Mouse (Mus musculus) adrenal gland, postnatal 4 days (tissue): ENCODE data around the gene Klhl24. TPM values are rescaled to one million over a fixed set of nuclear protein-coding genes. Genes with fewer than 3 reads are reported as not detected.
"Not testable (repeated sequence)": the region's sequence is repeated elsewhere in the genome, so short reads cannot be mapped to it uniquely, and the experiment has no call there.

Experiments used
- DNase-seq, 2 experiments: peaks; one replicate each; pipeline ENCODE4 v3.0.0; 2021 to 2022; ENCODE audit warnings: low spot score in 2 of 2, mixed read lengths in 2 of 2
- long read RNA-seq, 2 experiments: library from polyadenylated mRNA; stranded (forward); transcript quantifications; one replicate each; pipeline ENCODE4 v2.0.0; 2021
- total RNA-seq, 2 experiments: library from RNA; stranded (reverse); gene quantifications; 2 replicates each; pipeline ENCODE4 v1.2.3; 2021

The Klhl24 gene
- total RNA-seq = 100 to 1,000 TPM in 1 of 2 experiments, 10 to 100 TPM in 1; 92.6 to 102 TPM
- long read RNA-seq, experiment 1, full-length matches to known transcripts = 3 of 8 reads
- long read RNA-seq, experiment 1, partial matches to known transcripts = 1 of 8 reads
- long read RNA-seq, experiment 1, other reads (novel, unspliced or antisense) = 4 of 8 reads
- long read RNA-seq, experiment 2, full-length matches to known transcripts = 13 of 24 reads
- long read RNA-seq, experiment 2, partial matches to known transcripts = 3 of 24 reads
- long read RNA-seq, experiment 2, other reads (novel, unspliced or antisense) = 8 of 24 reads

GRCm38 (mm10) chr16:20097069-20097710, at the start of gene Klhl24:
TSS of gene Klhl24 (plus strand) at chr16:20097542.
- peak; percentile 59 to 82 for DNase-seq

- no peak for DNase-seq
Measured at GRCm38 (mm10) chr16:20052655-20053054, 44.7 kb upstream of the Klhl24 start.

DNA sequence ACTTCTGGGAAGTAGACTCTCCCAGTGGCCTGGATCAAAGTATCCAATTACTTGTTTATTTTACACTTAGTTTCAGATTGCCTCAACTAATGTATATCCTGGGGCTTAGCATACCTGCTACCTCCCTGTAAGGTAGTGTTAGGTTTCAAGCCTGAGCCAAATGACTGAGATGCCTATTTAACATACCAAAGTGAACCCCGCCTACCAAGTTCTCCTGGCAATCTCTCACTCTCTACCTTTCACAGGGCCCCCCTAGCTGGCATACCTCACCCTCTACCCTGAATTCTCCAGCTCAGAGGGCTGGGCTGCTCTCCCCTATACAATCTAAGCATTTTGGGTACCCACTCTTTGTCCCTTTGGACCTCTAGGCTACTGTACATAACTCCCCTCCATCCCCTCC, 24.6 kb upstream of the Klhl24 start:
- no peak for DNase-seq

GRCm38 (mm10) chr16:20076675-20077074, 20.7 kb upstream of the Klhl24 start:
- no peak for DNase-seq

DNA sequence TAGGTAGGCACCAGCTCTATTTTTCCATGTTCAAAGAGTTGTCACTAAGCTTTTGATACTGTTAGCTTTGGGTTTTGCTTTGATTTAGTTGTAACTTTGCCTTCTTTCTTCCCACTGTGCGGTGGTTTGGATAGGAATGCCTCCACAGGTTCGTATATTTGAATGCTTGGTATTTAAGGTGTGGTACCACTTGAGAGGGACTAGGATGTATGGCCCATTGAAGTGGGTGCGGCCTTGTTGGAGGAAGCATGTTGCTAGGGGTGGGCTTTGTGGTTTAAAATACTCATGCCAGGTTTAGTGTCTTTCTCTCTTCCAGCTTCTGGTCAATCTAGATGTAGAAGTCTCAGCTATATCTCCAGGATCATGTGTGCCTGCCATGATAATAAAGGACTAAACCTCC, 17.1 kb upstream of the Klhl24 start:
- DNase-seq = no peak

GRCm38 (mm10) chr16:20084623-20085022, 12.7 kb upstream of the Klhl24 start:
- DNase-seq = no peak

- no peak for DNase-seq
Measured at GRCm38 (mm10) chr16:20085250-20085905, 12.0 kb upstream of the Klhl24 start.

DNA sequence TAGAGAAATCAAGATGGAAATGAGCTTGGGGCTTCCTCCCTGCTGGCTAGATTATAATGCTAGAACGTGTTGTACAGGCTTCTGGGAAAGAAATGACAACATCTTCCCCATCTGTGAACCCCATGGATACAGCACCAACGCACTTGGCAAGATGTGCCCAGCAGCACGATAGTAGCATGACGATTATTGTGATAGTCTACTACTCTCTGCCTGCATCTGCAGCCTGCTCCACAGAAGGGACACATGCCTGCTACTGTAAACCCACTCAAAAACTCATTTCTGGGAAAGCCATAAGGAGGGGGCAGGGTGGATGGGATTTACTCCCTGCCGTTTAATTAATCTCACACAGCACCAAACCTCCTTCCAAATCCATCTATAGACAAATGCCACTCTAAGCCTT, 10.4 kb upstream of the Klhl24 start:
- no peak for DNase-seq

DNA sequence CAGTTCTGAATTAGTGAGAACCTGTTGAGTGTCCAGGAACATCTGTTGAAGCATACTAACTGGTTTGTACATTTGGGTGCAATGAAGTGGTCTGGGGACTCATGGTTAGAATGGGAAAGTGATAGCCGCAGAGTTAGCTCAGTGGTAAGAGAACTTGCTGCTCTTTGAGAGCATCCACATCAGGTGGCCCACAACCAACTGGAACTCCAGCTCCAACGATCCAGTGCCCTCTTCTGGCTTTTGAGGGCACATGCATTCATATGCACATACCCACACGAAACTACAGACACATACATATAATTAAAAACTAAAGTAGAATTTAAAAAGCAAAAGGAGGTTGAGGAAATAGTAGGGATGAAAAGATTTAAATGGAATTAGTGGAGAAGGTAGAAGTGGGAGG, 7.7 kb upstream of the Klhl24 start:
- no peak for DNase-seq

- no peak for DNase-seq
Measured at GRCm38 (mm10) chr16:20090921-20091575, 6.3 kb upstream of the Klhl24 start.

DNA sequence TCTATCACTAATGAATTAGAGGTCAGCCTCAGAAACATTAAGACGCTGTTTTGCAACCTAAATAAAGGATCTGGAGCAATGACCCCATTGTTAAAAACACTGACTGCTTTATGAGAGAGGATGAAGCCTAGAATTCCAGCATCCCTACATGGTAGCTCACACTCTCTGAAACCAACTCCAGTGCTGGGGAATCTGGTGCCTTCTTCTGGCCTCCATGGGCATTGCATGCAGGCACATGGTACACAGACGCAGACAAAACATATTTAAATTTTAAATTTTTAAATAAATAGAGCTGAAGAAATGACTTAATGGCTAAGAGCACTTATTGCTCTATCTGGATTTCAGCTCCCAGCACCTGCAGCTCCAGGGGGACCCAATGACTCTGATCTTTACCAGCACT, 1.4 kb upstream of the Klhl24 start:
- DNase-seq = no peak

DNA sequence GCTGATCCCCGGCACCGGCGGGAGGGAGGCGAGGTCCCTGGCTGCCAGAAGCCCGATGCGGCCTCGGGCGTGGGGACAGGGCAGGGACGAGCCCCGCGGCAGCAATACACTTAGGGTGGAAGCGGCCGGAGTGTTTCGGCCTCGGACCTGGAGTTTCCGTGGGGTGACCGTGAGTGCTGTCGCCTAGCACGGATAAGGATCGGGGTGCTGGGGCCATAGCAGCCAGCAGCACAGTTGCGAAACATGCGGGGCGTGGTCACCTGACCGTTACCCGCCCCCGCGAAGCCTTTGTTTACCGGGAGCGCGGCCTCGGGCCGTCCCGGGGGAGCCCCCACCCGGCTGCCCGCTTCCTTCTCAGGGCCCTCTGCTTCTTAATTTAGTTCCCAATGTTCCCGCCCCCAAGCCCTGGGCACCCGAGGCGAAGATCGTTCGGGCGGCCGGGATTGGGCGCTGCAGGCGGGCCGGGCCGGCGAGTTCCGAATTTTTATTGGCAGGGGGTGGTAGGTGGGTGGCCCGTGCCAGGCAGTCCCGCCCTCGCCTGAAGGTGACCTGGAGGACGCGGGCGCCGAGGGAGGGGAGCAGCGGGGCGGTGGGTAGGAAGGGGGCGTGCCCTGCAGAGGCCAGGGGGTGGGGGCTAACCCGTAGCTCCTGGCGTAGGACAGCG, 501 bp downstream of the Klhl24 start:
- peak; percentile 87 to 94 for DNase-seq

GRCm38 (mm10) chr16:20098375-20098727, 1.0 kb downstream of the Klhl24 start:
- DNase-seq = no peak

DNA sequence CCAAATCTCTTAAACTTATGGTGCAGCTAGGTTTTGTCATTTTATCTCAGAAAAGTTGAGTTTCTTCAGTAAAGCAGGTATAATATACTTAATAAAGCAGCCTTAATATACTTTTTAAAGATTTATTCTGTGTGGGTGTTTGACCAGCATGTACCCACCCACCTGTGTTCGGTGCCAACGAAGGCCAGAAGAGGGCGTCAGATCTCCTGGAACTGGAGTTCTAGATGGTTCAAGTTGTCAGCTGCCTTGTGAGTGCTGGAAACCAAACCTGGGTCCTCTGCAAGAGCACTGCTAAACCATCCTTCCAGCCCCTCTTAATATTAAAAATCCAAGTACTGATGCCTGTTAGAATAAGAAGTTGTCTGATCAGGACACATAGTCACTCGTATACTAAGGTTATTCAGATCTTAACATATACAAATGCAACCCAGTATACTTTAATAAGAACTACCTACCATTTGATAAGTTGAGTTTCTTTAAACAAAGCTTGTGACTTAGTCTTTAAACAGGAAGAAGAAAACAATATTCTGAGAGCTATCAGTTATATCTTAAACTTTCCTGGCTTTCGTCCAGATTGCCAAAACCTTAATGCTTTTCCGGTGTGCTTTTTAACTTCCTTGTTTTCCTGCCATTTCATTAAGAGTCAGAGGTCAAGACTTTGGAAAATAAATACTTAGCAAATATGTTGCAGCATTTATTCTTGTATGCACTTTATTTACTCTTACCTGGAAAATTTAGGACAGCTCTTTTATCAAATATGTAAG, 1.7 kb downstream of the Klhl24 start:
- DNase-seq = no peak

GRCm38 (mm10) chr16:20106996-20107395, 9.7 kb downstream of the Klhl24 start:
- no peak for DNase-seq

GRCm38 (mm10) chr16:20108961-20109360, 11.6 kb downstream of the Klhl24 start:
- no peak for DNase-seq

GRCm38 (mm10) chr16:20112649-20113048, 15.3 kb downstream of the Klhl24 start:
- no peak for DNase-seq

GRCm38 (mm10) chr16:20116069-20116468, 18.7 kb downstream of the Klhl24 start:
- no peak for DNase-seq

- not testable (repeated sequence) for DNase-seq
Measured at GRCm38 (mm10) chr16:20126319-20126883, 29.1 kb downstream of the Klhl24 start.

GRCm38 (mm10) chr16:20130397-20130796, 33.1 kb downstream of the Klhl24 start:
- DNase-seq = no peak
